Comparison of ENCODE assay signal across 8 mouse cellular contexts in the genomic region with DNA sequence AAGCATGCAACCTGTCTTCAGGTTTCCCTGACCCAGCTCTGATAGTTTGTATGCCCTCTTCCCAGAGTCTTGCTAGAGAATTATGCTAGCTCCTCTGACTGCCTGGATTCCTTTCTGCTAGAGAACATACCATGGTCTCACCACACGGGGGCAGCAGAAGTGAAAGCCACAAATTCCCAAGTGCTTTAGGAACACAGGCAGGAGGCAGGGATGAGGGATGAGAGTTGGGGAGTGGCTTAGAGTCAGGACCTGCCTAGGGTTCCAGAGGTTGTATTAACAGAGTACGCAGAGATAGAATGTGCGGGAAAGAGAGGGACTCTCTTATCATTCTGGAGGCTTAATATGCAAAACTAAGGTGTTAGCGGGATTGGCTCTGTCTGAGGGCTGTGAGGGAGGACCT.
DNase-seq lines count a peak whose midpoint lies in the region; ATAC-seq and TF ChIP-seq lines count a peak whose summit lies in the region.

No protein-coding gene starts in this region.

- no peak overlapping the region for H3K4me3 ChIP-seq in liver, embryonic 14.5 days (ENCODE audit: insufficient read depth in 1 of 2, low read depth in 2 of 2, low read length in 2 of 2)

- peak; percentile 69 for TF ChIP-seq CTCF in liver, embryonic 14.5 days (IDR thresholded peaks at IDR 0.05; ENCODE audit: low read depth)

- no peak overlapping the region for H3K27ac ChIP-seq in liver, embryonic 14.5 days

- H3K27me3 ChIP-seq in liver, embryonic 14.5 days (ENCODE audit: control insufficient read depth, insufficient read depth, low read length): no peaks in the 10 kb centered on the region

- no peak overlapping the region for H3K4me2 ChIP-seq in liver, embryonic 14.5 days (ENCODE audit: low read depth)

- no peaks in the 10 kb centered on the region for H3K4me1 ChIP-seq in liver, embryonic 14.5 days (replicated peaks; ENCODE audit: control insufficient read depth in 2 of 2, insufficient read depth in 2 of 2, low read length in 1 of 2)

- no peak overlapping the region for H3K9ac ChIP-seq in liver, embryonic 14.5 days (replicated peaks)

- H3K9me3 ChIP-seq in liver, embryonic 14.5 days (ENCODE audit: control insufficient read depth, low read length): no peaks in the 10 kb centered on the region

- TF ChIP-seq EP300 in liver, embryonic 14.5 days (IDR thresholded peaks at IDR 0.05; ENCODE audit: low read depth): no peak

- DNase-seq in 3T3-L1 (ENCODE audit: low read depth, low spot score): peak; percentile 78
- DNase-seq in ZHBTc4 (ENCODE audit: low read depth, low spot score): peak; percentile 86
- DNase-seq in cerebellum, postnatal 4 days (ENCODE audit: low spot score in 2 of 2): peak; percentile 35 to 56
- peak; percentile 31 for DNase-seq in gastrocnemius, postnatal 14 days
- DNase-seq in kidney, postnatal 10 days: peak; percentile 71
- DNase-seq in liver, embryonic 14.5 days (ENCODE audit: low read depth in 3 of 3, low spot score in 3 of 3): no peak
- DNase-seq in ovary, postnatal 10 days (ENCODE audit: low spot score): peak; percentile 12
- no peak for DNase-seq in spleen, postnatal 14 days (ENCODE audit: low spot score in 2 of 2)

- no peaks in the 10 kb centered on the region for H3K36me3 ChIP-seq in liver, embryonic 14.5 days (replicated peaks; ENCODE audit: control insufficient read depth, insufficient read depth, low read depth)

- WGBS in liver, embryonic 14.5 days (ENCODE audit: insufficient replicate concordance): 31% methylated on average over 4 of the region's 4 CpGs

- intact Hi-C loops in gastrocnemius, postnatal 14 days (cut with DNase I; ENCODE audit: low total_unique reads): loop anchor here (10.0 kb wide), 1 partner anchor 169 kb away; a partner anchor contains a TSS

- no peak for ATAC-seq in liver, embryonic 14.5 days (ENCODE audit: insufficient read depth)

Comparison
In these comparisons a context has a peak if more than half of its experiments do, and no peak if none do; other contexts are left out.
1. DNase-seq: peak in 3T3-L1 (single experiment), ZHBTc4 (single experiment), cerebellum, postnatal 4 days (2 of 2), gastrocnemius, postnatal 14 days (single experiment), kidney, postnatal 10 days (single experiment) and ovary, postnatal 10 days (single experiment); none in liver, embryonic 14.5 days (0 of 3) and spleen, postnatal 14 days (0 of 2).